Mouse (Mus musculus): Measurements from ENCODE around the gene Pcbp3. TPM values are rescaled to one million over a fixed set of nuclear protein-coding genes. Genes with fewer than 3 reads are reported as not detected.
A peak's percentile ranks its signal among the peaks of the same experiment; 100 is the strongest.
"Not testable (repeated sequence)": the region's sequence is repeated elsewhere in the genome, so short reads cannot be mapped to it uniquely, and the experiment has no call there.

Gene Pcbp3
- total RNA-seq, 2 experiments from 2014 or later = 63.6 to 66.6 TPM

GRCm38 (mm10) chr10:76809439-76809838 lies 152.2 kb downstream of the Pcbp3 start:
- no peak for DNase-seq (ENCODE audit: extremely low spot score in 1 of 2, low spot score in 1 of 2)

GRCm38 (mm10) chr10:76808446-76809400 lies 153.0 kb downstream of the Pcbp3 start:
- DNase-seq (ENCODE audit: extremely low spot score in 1 of 2, low spot score in 1 of 2) = no peak

GRCm38 (mm10) chr10:76802500-76802885 lies 159.2 kb downstream of the Pcbp3 start:
- no peak for DNase-seq (ENCODE audit: extremely low spot score in 1 of 2, low spot score in 1 of 2)

DNA sequence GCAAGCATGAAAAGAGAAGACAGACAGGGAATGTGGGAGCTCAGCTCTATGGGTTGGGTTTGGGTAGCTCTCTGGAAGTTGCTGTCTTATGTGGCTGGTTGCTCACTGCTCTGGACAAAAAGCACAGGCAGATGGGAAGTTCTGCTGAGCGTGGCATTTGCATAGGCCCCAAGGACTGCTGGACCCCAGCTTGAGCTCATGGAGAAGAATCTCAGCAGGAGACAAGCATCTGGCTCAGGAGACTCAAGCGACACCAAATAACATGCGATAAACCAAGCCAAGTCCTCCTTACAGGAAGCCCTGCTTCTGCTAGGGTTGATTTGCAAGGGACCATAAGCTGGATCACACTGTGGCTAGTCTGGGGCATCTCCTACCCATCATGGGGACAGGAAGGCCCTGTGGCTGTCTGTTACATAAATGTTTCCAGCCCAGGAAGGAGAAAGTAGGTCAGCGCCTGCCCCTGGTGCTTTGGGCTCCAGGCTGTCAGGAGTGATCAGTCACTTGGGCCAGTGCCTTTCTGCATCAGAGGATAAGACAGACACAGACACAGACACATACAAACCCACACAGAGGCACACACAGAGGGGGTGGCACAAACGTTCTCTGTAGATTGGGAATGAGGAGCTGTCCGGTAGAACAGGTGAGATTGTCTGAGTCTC lies 159.7 kb downstream of the Pcbp3 start:
- no peak for DNase-seq (ENCODE audit: extremely low spot score in 1 of 2, low spot score in 1 of 2)

GRCm38 (mm10) chr10:76801237-76801641 lies 160.4 kb downstream of the Pcbp3 start:
- no peak for DNase-seq (ENCODE audit: extremely low spot score in 1 of 2, low spot score in 1 of 2)

DNA sequence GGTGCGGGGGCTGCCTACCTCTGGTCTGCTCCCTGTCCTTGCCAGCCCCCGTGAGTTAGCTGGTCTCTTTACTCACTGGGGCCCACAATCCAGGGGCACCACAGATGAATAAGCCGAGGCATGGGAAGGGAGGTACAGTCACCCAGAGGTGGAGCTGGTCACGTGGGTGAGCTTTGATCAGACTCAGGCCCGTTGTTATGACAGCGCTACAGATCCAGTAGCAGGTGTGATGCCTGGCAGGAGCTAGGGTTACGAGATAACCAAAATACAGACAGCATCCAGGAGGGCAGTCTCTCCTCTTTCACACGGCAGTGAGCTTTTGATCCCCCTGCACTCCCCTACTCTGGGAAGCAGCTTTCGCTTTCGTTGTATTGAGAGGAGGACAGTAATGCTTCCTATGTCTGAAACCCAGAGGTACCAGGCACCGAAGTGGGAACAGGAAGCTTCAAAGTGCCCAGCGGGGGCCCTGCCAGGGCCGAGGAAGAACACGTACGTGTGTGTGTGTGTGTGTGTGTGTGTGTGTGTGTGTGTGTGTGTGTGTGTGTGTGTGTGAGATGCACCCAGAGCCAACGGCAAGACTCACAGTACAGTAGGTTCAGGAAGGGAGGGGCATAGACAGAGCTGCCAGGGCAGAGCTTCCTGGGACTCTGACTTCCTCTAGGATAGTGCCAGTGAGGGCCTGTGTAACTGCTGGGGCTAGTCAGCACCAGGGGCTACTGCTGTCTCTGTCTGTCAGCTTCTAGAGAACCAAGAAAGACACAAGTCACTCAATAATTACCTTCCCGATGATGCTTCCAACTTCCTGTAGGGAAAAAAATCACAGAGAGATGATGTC lies 162.7 kb downstream of the Pcbp3 start:
- DNase-seq (ENCODE audit: extremely low spot score in 1 of 2, low spot score in 1 of 2) = no peak

- no peak for DNase-seq (ENCODE audit: extremely low spot score in 1 of 2, low spot score in 1 of 2)
Observed at GRCm38 (mm10) chr10:76794102-76794501, 167.6 kb downstream of the Pcbp3 start.

DNA sequence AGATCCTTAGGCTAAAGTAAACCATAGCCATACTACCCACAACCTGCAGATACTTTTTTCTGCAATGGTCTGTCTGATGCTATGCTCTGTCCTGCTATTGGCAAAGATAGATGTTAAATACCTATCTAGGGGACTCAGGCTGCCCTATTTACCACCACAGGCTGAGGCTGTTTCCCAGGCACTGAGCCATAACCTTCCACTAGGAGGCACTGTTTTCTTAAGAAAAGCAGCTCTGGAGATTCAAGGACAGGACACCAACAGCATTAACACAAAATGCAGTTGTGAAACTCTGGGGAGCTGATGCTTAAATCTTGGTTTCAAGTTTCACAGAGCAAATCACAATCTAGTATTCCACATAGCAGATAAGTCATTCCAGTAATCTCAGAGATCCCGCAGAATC lies 170.2 kb downstream of the Pcbp3 start:
- peak in 1 of 2 experiments; percentile 48 for DNase-seq (ENCODE audit: extremely low spot score in 1 of 2, low spot score in 1 of 2)

- DNase-seq (ENCODE audit: extremely low spot score in 1 of 2, low spot score in 1 of 2) = no peak
Observed at GRCm38 (mm10) chr10:76789885-76790284, 171.8 kb downstream of the Pcbp3 start.

DNA sequence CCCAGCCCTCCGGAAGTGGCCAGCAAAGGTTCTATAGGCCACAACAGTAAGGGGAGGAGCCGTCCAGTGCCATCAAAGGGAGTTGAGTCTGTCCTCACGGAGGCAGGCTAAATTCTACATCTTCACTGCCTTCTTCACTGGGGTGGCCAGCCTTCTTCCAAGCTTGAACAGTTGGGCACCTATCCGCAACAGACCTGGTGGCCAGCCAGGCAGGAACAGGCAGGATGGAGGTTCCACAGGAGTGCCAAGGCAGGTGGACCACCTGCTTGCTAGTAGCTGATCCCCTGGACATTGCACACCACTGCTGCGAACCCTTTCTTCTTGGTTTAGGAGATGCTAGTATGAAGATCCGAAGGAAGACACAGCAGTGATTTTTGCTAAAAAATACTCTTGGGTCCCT lies 176.4 kb downstream of the Pcbp3 start:
- DNase-seq (ENCODE audit: extremely low spot score in 1 of 2, low spot score in 1 of 2) = no peak

DNA sequence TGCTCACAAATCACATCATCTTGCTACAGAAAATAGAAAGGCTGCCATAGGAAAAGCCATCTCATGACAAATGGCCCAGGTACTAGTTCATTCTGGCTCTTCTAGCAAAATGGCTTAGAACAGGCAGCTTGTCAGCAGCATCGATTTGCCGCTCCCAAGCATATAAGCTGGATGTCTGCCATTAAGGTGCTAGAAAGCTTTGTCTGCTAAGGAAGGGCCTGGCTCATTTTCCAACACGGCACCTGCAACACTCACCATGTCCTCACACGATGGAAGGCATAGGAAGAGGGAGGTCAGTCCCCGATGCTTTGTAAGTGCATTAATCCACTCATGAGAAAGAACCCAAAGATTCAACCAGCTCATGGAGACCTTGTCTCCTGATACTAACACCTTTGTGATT lies 182.5 kb downstream of the Pcbp3 start:
- no peak for DNase-seq (ENCODE audit: extremely low spot score in 1 of 2, low spot score in 1 of 2)

DNA sequence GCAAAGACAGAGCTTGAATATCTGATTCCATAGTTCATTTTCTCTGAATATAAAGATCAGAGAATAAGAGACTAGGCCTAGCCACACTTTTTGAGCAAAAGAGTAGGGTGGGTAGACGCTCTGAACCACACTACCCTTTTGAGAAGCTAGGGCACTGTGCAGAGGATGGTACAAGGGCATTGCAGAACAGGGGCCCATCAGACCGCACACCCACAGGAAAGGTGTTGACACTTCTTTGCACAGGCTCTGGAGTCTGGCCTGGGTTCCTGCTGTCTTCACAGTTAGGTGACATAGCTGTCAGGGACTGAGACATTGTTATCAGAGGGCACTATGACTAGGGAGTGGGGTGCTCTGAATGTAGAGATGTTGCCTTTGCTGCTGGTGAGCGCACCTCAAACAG lies 190.1 kb downstream of the Pcbp3 start:
- DNase-seq (ENCODE audit: extremely low spot score in 1 of 2, low spot score in 1 of 2) = no peak

DNA sequence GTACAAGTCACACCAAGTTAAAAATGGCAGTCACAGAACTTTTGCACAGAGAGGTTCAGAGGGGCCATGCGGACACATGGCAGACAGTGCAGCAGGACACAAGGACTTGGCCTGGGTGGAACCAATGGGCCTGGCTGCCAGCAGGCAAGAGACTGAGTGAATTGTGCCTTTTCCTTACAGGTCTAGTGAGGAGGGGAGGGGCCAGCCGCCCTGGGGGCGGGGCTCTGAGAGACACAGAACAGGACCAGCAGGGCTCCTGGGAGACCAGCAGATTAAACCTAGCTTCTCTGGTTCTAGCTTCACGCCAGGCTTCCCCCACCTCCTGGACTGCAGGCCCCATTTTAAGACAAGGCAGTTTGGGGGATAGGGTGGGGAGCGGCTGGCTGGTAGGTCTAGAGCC lies 190.6 kb downstream of the Pcbp3 start:
- no peak for DNase-seq (ENCODE audit: extremely low spot score in 1 of 2, low spot score in 1 of 2)

- DNase-seq (ENCODE audit: extremely low spot score in 1 of 2, low spot score in 1 of 2) = no peak
Observed at GRCm38 (mm10) chr10:76769581-76769980, 192.1 kb downstream of the Pcbp3 start.

DNA sequence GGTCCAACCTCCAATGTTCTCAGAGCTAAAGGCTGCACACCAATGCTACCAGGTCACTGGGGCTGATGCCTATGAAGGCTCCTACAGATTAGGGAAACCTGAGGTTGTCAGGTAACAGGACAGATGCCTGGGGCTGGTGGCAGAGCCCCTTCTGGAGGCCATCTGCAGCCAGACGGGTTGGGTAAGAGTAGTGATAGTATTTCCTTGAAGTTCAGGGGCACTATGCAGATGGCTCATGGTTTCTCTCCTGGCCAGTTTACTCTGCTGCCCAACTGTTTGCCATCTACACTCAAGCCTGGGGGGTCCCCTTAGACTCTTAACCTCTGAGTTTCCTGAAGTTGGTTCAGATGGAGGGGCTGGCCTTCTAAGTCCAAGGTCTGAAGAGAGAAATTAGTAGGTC lies 195.5 kb downstream of the Pcbp3 start:
- no peak for DNase-seq (ENCODE audit: extremely low spot score in 1 of 2, low spot score in 1 of 2)

DNA sequence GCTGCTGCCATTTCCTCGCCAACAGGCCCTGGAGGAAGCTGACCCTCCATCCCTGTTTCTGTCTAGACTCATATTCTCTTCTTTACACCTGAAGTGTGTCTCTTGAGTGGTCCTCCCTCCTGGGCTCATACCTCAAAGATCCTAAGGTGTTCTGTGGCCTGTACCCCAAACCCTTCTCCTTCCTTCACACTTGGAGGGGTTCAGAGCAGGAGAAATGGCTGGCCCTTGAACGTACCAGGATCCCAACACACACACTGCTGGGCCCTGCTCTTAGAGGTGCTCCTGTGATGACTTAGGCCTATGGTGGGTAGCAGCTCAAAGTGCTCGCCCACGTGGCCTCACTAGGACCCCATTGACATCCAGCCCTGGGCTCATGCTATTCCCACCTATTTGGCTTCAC lies 196.8 kb downstream of the Pcbp3 start:
- no peak for DNase-seq (ENCODE audit: extremely low spot score in 1 of 2, low spot score in 1 of 2)

- DNase-seq (ENCODE audit: extremely low spot score in 1 of 2, low spot score in 1 of 2) = no peak
Observed at GRCm38 (mm10) chr10:76763016-76763415, 198.7 kb downstream of the Pcbp3 start.

DNA sequence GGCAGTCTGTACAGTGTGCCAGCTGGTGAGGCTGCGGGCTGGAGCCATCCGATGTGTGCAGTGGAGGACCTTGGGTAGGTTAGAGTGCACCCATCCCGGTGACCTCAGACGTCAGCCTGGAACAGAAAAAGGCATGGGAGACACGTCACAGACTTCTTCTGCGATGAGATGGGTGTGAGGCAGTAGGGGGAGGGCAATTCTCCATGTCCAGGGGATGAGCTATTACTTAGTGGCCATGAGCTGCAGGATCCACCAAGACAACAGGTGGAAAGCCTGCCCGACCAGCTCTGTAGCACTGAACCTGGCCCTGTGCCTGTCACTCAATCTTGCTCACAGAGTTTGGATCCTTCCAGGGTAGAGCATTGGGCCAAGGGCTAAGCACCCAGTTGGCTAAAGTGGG lies 199.3 kb downstream of the Pcbp3 start:
- DNase-seq (ENCODE audit: extremely low spot score in 1 of 2, low spot score in 1 of 2) = no peak

DNA sequence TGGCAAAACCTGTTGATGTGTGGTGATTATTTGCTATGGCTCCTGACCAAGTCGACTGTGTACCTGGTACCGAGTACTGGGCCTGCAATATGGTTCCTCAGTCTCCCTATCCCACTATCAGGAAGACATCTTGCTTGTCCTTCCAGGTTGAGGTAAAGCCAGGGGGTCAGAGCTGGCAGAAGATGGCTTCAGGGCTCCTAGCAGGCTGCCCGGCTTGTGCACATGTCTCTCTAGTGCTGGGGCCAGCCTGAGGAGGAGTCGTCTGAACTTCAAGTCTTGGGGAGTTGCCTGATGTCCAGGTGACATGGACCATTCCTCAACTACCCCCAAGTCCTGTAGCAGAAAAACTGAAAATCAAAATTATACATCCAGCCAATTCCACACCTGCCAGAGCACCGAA lies 201.8 kb downstream of the Pcbp3 start:
- no peak for DNase-seq (ENCODE audit: extremely low spot score in 1 of 2, low spot score in 1 of 2)

DNA sequence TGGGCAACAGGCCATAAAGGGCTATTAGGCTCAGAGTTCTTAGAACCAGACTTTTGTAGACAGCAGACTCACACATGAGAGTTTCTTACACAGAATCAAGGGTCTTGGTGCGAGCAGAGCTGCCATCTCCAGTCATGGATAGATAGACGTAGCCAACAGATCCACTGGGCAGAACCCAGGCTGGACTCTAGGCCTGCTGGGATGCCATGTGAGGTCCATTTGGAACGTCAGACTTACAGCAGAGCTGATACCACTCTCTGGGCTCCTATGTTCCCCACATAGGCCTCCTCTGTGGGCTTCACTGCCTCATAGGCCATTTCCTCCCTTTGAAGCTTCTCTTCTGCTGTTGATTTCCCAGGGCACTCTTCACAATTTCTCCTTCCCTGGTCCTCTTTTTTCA lies 208.0 kb downstream of the Pcbp3 start:
- DNase-seq (ENCODE audit: extremely low spot score in 1 of 2, low spot score in 1 of 2) = no peak

- DNase-seq (ENCODE audit: extremely low spot score in 1 of 2, low spot score in 1 of 2) = not testable (repeated sequence)
Observed at GRCm38 (mm10) chr10:76744267-76744666, 217.4 kb downstream of the Pcbp3 start.
